Mouse (Mus musculus): Measurements from ENCODE around the gene Phldb3. TPM values are rescaled to one million over a fixed set of nuclear protein-coding genes. Genes with fewer than 3 reads are reported as not detected.
A peak's percentile ranks its signal among the peaks of the same experiment; 100 is the strongest.

Phldb3 gene
- polyA plus RNA-seq, 1 experiment from 2014 or later, result 0.33 TPM

- H3K9ac ChIP-seq, result no peak within 1 kb of the TSS
- DNase-seq, result no peak
- WGBS, result 21% methylated on average over 15 of the region's 15 CpGs
- peaks cover 47% of the 10 kb centered on the region for H3K27me3 ChIP-seq (ENCODE audit: insufficient read depth, low read length)
- H3K4me2 ChIP-seq, result peak within 1 kb of the TSS; percentile 88; the same call in 1 of the 2 replicates
- no peak within 1 kb of the TSS for H3K27ac ChIP-seq (ENCODE audit: low read depth)
- no peaks in the 10 kb centered on the region for H3K36me3 ChIP-seq (ENCODE audit: insufficient read depth)
- H3K4me3 ChIP-seq (ENCODE audit: low read depth, low read length), result peak within 1 kb of the TSS; percentile 43; the same call in 1 of the 2 replicates
- H3K4me1 ChIP-seq (ENCODE audit: insufficient read depth), result 0 out of 2 replicates have a peak, but pooled peaks cover 3% of the 10 kb centered on the region
- no peak for TF ChIP-seq CTCF (IDR thresholded peaks at IDR 0.05; ENCODE audit: low read depth)
- no peaks in the 10 kb centered on the region for H3K9me3 ChIP-seq (ENCODE audit: low read depth, low read length)
- no peak for ATAC-seq (ENCODE audit: insufficient read depth)
Observed at GRCm38 (mm10) chr7:24636264-24636663, 25.7 kb downstream of the Phldb3 start, which contains the start of gene Lypd3. Lypd3 (plus strand) TSS chr7:24636550.

GRCm38 (mm10) chr7:24637046-24637445 is 26.5 kb downstream of the Phldb3 start:
- TF ChIP-seq CTCF (IDR thresholded peaks at IDR 0.05; ENCODE audit: low read depth), result no peak
- Histone ChIP-seq H3K27me3 (ENCODE audit: insufficient read depth, low read length) (peaks cover 47% of the 10 kb centered on the region), H3K9ac (no peak overlapping the region)

GRCm38 (mm10) chr7:24638026-24638856 is 27.7 kb downstream of the Phldb3 start:
- ATAC-seq (ENCODE audit: insufficient read depth) (peak; percentile 36; the same call in 1 of the 2 replicates), DNase-seq (peak; percentile 69)
- no peaks in the 10 kb centered on the region for H3K36me3 ChIP-seq (ENCODE audit: insufficient read depth)
- TF ChIP-seq CTCF (IDR thresholded peaks at IDR 0.05; ENCODE audit: low read depth), result no peak
- peaks cover 47% of the 10 kb centered on the region for H3K27me3 ChIP-seq (ENCODE audit: insufficient read depth, low read length)
- 0 out of 2 replicates have a peak, but pooled peaks cover 3% of the 10 kb centered on the region for H3K4me1 ChIP-seq (ENCODE audit: insufficient read depth)
- H3K4me3 ChIP-seq (ENCODE audit: low read depth, low read length), result peak overlapping the region; percentile 43
- no peak overlapping the region for H3K27ac ChIP-seq (ENCODE audit: low read depth)
- H3K4me2 ChIP-seq, result peak overlapping the region; percentile 88
- WGBS, result 3% methylated on average over 35 of the region's 35 CpGs
- peak overlapping the region; percentile 36; the same call in 1 of the 2 replicates for H3K9ac ChIP-seq
- no peaks in the 10 kb centered on the region for H3K9me3 ChIP-seq (ENCODE audit: low read depth, low read length)

More at GRCm38 (mm10) chr7:24637046-24637445, 26.5 kb downstream of the Phldb3 start:
- Histone ChIP-seq H3K9me3 (ENCODE audit: low read depth, low read length) (no peaks in the 10 kb centered on the region), H3K27ac (ENCODE audit: low read depth) (no peak overlapping the region), H3K4me3 (ENCODE audit: low read depth, low read length) (peak overlapping the region; percentile 9; the same call in 1 of the 2 replicates), H3K4me1 (ENCODE audit: insufficient read depth) (0 out of 2 replicates have a peak, but pooled peaks cover 3% of the 10 kb centered on the region), H3K4me2 (peak overlapping the region; percentile 88; the same call in 1 of the 2 replicates), H3K36me3 (ENCODE audit: insufficient read depth) (no peaks in the 10 kb centered on the region)
- peak; percentile 10; the same call in 1 of the 2 replicates for ATAC-seq (ENCODE audit: insufficient read depth)
- 3% methylated on average over 18 of the region's 18 CpGs for WGBS
- DNase-seq, result no peak

- Histone ChIP-seq H3K4me2 (no peak overlapping the region), H3K27me3 (ENCODE audit: insufficient read depth, low read length) (peaks cover 47% of the 10 kb centered on the region), H3K4me3 (ENCODE audit: low read depth, low read length) (no peak overlapping the region), H3K36me3 (ENCODE audit: insufficient read depth) (no peaks in the 10 kb centered on the region), H3K27ac (ENCODE audit: low read depth) (no peak overlapping the region), H3K9ac (no peak overlapping the region), H3K9me3 (ENCODE audit: low read depth, low read length) (no peaks in the 10 kb centered on the region), H3K4me1 (ENCODE audit: insufficient read depth) (0 out of 2 replicates have a peak, but pooled peaks cover 3% of the 10 kb centered on the region)
- ATAC-seq (ENCODE audit: insufficient read depth) (no peak), DNase-seq (no peak)
- 62% methylated on average over 13 of the region's 13 CpGs for WGBS
- no peak for TF ChIP-seq CTCF (IDR thresholded peaks at IDR 0.05; ENCODE audit: low read depth)
Observed at GRCm38 (mm10) chr7:24640450-24640849, 29.9 kb downstream of the Phldb3 start.

- no peak overlapping the region for H3K9ac ChIP-seq
- H3K4me1 ChIP-seq (ENCODE audit: insufficient read depth), result 0 out of 2 replicates have a peak, but pooled peaks cover 3% of the 10 kb centered on the region
- DNase-seq (peak; percentile 78), ATAC-seq (ENCODE audit: insufficient read depth) (0 out of 2 replicates have a peak, but pooled peaks have one; percentile 27)
- WGBS, result 9% methylated on average over 9 of the region's 9 CpGs
- H3K27me3 ChIP-seq (ENCODE audit: insufficient read depth, low read length), result peaks cover 30% of the 10 kb centered on the region
- H3K36me3 ChIP-seq (ENCODE audit: insufficient read depth), result no peaks in the 10 kb centered on the region
- TF ChIP-seq CTCF (IDR thresholded peaks at IDR 0.05; ENCODE audit: low read depth), result peak; percentile 75
- no peak overlapping the region for H3K27ac ChIP-seq (ENCODE audit: low read depth)
- no peak overlapping the region for H3K4me2 ChIP-seq
- no peak overlapping the region for H3K4me3 ChIP-seq (ENCODE audit: low read depth, low read length)
- no peaks in the 10 kb centered on the region for H3K9me3 ChIP-seq (ENCODE audit: low read depth, low read length)
Observed at GRCm38 (mm10) chr7:24642491-24642890, 31.9 kb downstream of the Phldb3 start.

GRCm38 (mm10) chr7:24644492-24644891 is 33.9 kb downstream of the Phldb3 start:
- no peaks in the 10 kb centered on the region for H3K4me1 ChIP-seq (ENCODE audit: insufficient read depth)
- 80% methylated on average over 6 of the region's 6 CpGs for WGBS
- no peak for ATAC-seq (ENCODE audit: insufficient read depth)
- DNase-seq, result no peak
- H3K27ac ChIP-seq (ENCODE audit: low read depth), result no peak overlapping the region
- no peak overlapping the region for H3K4me2 ChIP-seq
- peaks cover 11% of the 10 kb centered on the region; the same call in 1 of the 2 replicates for H3K27me3 ChIP-seq (ENCODE audit: insufficient read depth, low read length)
- no peak for TF ChIP-seq CTCF (IDR thresholded peaks at IDR 0.05; ENCODE audit: low read depth)
- H3K9me3 ChIP-seq (ENCODE audit: low read depth, low read length), result no peaks in the 10 kb centered on the region
- H3K36me3 ChIP-seq (ENCODE audit: insufficient read depth), result no peaks in the 10 kb centered on the region
- H3K4me3 ChIP-seq (ENCODE audit: low read depth, low read length), result no peak overlapping the region
- no peak overlapping the region for H3K9ac ChIP-seq

GRCm38 (mm10) chr7:24644996-24645395 is 34.4 kb downstream of the Phldb3 start:
- Histone ChIP-seq H3K9ac (no peak overlapping the region), H3K4me2 (no peak overlapping the region), H3K4me1 (ENCODE audit: insufficient read depth) (no peaks in the 10 kb centered on the region), H3K4me3 (ENCODE audit: low read depth, low read length) (no peak overlapping the region), H3K27me3 (ENCODE audit: insufficient read depth, low read length) (0 out of 2 replicates have a peak, but pooled peaks cover 6% of the 10 kb centered on the region), H3K36me3 (ENCODE audit: insufficient read depth) (no peaks in the 10 kb centered on the region), H3K27ac (ENCODE audit: low read depth) (no peak overlapping the region), H3K9me3 (ENCODE audit: low read depth, low read length) (no peaks in the 10 kb centered on the region)
- ATAC-seq (ENCODE audit: insufficient read depth) (no peak), DNase-seq (no peak)
- no peak for TF ChIP-seq CTCF (IDR thresholded peaks at IDR 0.05; ENCODE audit: low read depth)
- 69% methylated on average over 7 of the region's 7 CpGs for WGBS
